Mouse (Mus musculus) midbrain, embryonic 12.5 days (tissue): ENCODE measurements around the gene 4933424G06Rik. TPM values are rescaled to one million over a fixed set of nuclear protein-coding genes. Genes with fewer than 3 reads are reported as not detected.

Source experiments
- ATAC-seq: fragments of 200-750 bp; cut with Nextera tagmentation; 2 replicates; pipeline ENCODE4 v1.8.0; 2017; ENCODE audit warnings: low read depth, moderate TSS enrichment, moderate library complexity; ENCODE audit not compliant: low FRiP score
- H3K27ac ChIP-seq: fragments of 300-500 bp; sonication (generic); replicated peaks from 2 replicates; pipeline ENCODE4 v1.5.1; 2016; ENCODE audit warnings: mild to moderate bottlenecking
- H3K27me3 ChIP-seq: fragments of 300-500 bp; sonication (generic); 2 replicates; pipeline ENCODE4 v1.6.1; 2016; ENCODE audit warnings: mild to moderate bottlenecking
- H3K36me3 ChIP-seq: fragments of 300-500 bp; sonication (generic); 2 replicates; pipeline ENCODE4 v1.6.1; 2016
- H3K4me1 ChIP-seq: fragments of 300-500 bp; sonication (generic); 2 replicates; pipeline ENCODE4 v1.6.1; 2016
- H3K4me2 ChIP-seq: fragments of 300-500 bp; sonication (generic); replicated peaks from 2 replicates; pipeline ENCODE4 v1.6.1; 2016; ENCODE audit warnings: mild to moderate bottlenecking, moderate library complexity
- H3K4me3 ChIP-seq: fragments of 300-500 bp; sonication (generic); 2 replicates; pipeline ENCODE4 v1.5.1; 2016; ENCODE audit warnings: mild to moderate bottlenecking
- H3K9ac ChIP-seq: fragments of 300-500 bp; sonication (generic); replicated peaks from 2 replicates; pipeline ENCODE4 v1.6.1; 2016; ENCODE audit warnings: mild to moderate bottlenecking, moderate library complexity
- H3K9me3 ChIP-seq: fragments of 300-500 bp; sonication (generic); 2 replicates; pipeline ENCODE4 v1.6.1; 2016; ENCODE audit warnings: mild to moderate bottlenecking
- WGBS: fragments of 180-500 bp; shearing (Covaris S2); methylation state at CpG from one replicate; pipeline ENCODE4 v1.1.7; 2016; 5-methylcytosine and 5-hydroxymethylcytosine counted together
- polyA plus RNA-seq: library from polyadenylated mRNA; unstranded; fragments of >200 nt; fragmentation: Nextera tagmentation; extraction: Ambion mirVana; gene quantifications from 2 replicates; pipeline ENCODE4 v1.2.1, GENCODE M21; 2016

The 4933424G06Rik gene
- polyA plus RNA-seq, 1 experiment from 2014 or later: 0.27 TPM

GRCm38 (mm10) chr1:36784365-36785134 is 74.6 kb downstream of the 4933424G06Rik start:
- Histone ChIP-seq H3K4me3 (peak overlapping the region; percentile 44), H3K9me3 (no peaks in the 10 kb centered on the region; the same call in 1 of the 2 replicates), H3K4me1 (peaks cover 10% of the 10 kb centered on the region; the same call in 1 of the 2 replicates), H3K4me2 (peak overlapping the region; percentile 81), H3K36me3 (no peaks in the 10 kb centered on the region), H3K27ac (peak overlapping the region; percentile 39; the same call in 1 of the 2 replicates), H3K27me3 (no peaks in the 10 kb centered on the region; the same call in 1 of the 2 replicates), H3K9ac (peak overlapping the region; percentile 62)
- peak; percentile 55 for ATAC-seq
- WGBS: 3% methylated on average over 20 of the region's 20 CpGs

GRCm38 (mm10) chr1:36785238-36785641 is 75.3 kb downstream of the 4933424G06Rik start:
- ATAC-seq: peak; percentile 64
- peak overlapping the region; percentile 44 for H3K4me3 ChIP-seq
- no peaks in the 10 kb centered on the region for H3K36me3 ChIP-seq
- 3% methylated on average over 16 of the region's 16 CpGs for WGBS
- no peaks in the 10 kb centered on the region; the same call in 1 of the 2 replicates for H3K9me3 ChIP-seq
- peaks cover 10% of the 10 kb centered on the region; the same call in 1 of the 2 replicates for H3K4me1 ChIP-seq
- H3K27ac ChIP-seq: peak overlapping the region; percentile 39; the same call in 1 of the 2 replicates
- peak overlapping the region; percentile 81 for H3K4me2 ChIP-seq
- no peaks in the 10 kb centered on the region; the same call in 1 of the 2 replicates for H3K27me3 ChIP-seq
- peak overlapping the region; percentile 62 for H3K9ac ChIP-seq

GRCm38 (mm10) chr1:36786377-36786776 is 76.4 kb downstream of the 4933424G06Rik start:
- no peak overlapping the region for H3K27ac ChIP-seq
- H3K4me1 ChIP-seq: peaks cover 10% of the 10 kb centered on the region; the same call in 1 of the 2 replicates
- no peak for ATAC-seq
- WGBS: 96% methylated on average over 7 of the region's 7 CpGs
- peaks cover 9% of the 10 kb centered on the region; the same call in 1 of the 2 replicates for H3K36me3 ChIP-seq
- no peaks in the 10 kb centered on the region; the same call in 1 of the 2 replicates for H3K9me3 ChIP-seq
- H3K27me3 ChIP-seq: no peaks in the 10 kb centered on the region; the same call in 1 of the 2 replicates
- no peak overlapping the region for H3K4me3 ChIP-seq
- no peak overlapping the region for H3K9ac ChIP-seq
- no peak overlapping the region for H3K4me2 ChIP-seq

GRCm38 (mm10) chr1:36789416-36789815 is 79.5 kb downstream of the 4933424G06Rik start:
- no peak overlapping the region for H3K4me2 ChIP-seq
- H3K36me3 ChIP-seq: peaks cover 37% of the 10 kb centered on the region
- no peak overlapping the region for H3K9ac ChIP-seq
- ATAC-seq: no peak
- H3K27ac ChIP-seq: no peak overlapping the region
- no peaks in the 10 kb centered on the region; the same call in 1 of the 2 replicates for H3K27me3 ChIP-seq
- H3K4me1 ChIP-seq: peaks cover 10% of the 10 kb centered on the region; the same call in 1 of the 2 replicates
- H3K9me3 ChIP-seq: no peaks in the 10 kb centered on the region; the same call in 1 of the 2 replicates
- WGBS: 84% methylated on average over 8 of the region's 8 CpGs
- H3K4me3 ChIP-seq: no peak overlapping the region

- no peaks in the 10 kb centered on the region for H3K9me3 ChIP-seq
- H3K27ac ChIP-seq: no peak overlapping the region
- peaks cover 92% of the 10 kb centered on the region for H3K36me3 ChIP-seq
- H3K4me2 ChIP-seq: no peak overlapping the region
- no peak overlapping the region for H3K4me3 ChIP-seq
- 90% methylated on average over 7 of the region's 7 CpGs for WGBS
- no peaks in the 10 kb centered on the region for H3K27me3 ChIP-seq
- H3K4me1 ChIP-seq: no peaks in the 10 kb centered on the region
- no peak overlapping the region for H3K9ac ChIP-seq
- no peak for ATAC-seq
Observed at GRCm38 (mm10) chr1:36796711-36797110, 86.8 kb downstream of the 4933424G06Rik start.

GRCm38 (mm10) chr1:36797481-36797880 is 87.5 kb downstream of the 4933424G06Rik start:
- WGBS: 90% methylated on average over 10 of the region's 10 CpGs
- H3K9me3 ChIP-seq: no peaks in the 10 kb centered on the region
- H3K4me1 ChIP-seq: no peaks in the 10 kb centered on the region
- H3K36me3 ChIP-seq: peaks cover 93% of the 10 kb centered on the region
- no peak overlapping the region for H3K27ac ChIP-seq
- ATAC-seq: no peak
- H3K9ac ChIP-seq: no peak overlapping the region
- H3K4me3 ChIP-seq: no peak overlapping the region
- H3K4me2 ChIP-seq: no peak overlapping the region
- H3K27me3 ChIP-seq: no peaks in the 10 kb centered on the region

- Histone ChIP-seq H3K9me3 (no peaks in the 10 kb centered on the region), H3K27ac (no peak overlapping the region), H3K4me2 (no peak overlapping the region), H3K36me3 (peaks cover 87% of the 10 kb centered on the region), H3K4me3 (no peak overlapping the region), H3K9ac (no peak overlapping the region), H3K27me3 (no peaks in the 10 kb centered on the region), H3K4me1 (no peaks in the 10 kb centered on the region)
- 88% methylated on average over 3 of the region's 3 CpGs for WGBS
- no peak for ATAC-seq
Observed at GRCm38 (mm10) chr1:36800379-36801011, 90.5 kb downstream of the 4933424G06Rik start.

- Histone ChIP-seq H3K36me3 (peaks cover 87% of the 10 kb centered on the region), H3K9ac (no peak overlapping the region), H3K4me2 (no peak overlapping the region), H3K4me3 (no peak overlapping the region), H3K4me1 (no peaks in the 10 kb centered on the region), H3K27ac (no peak overlapping the region), H3K9me3 (no peaks in the 10 kb centered on the region), H3K27me3 (no peaks in the 10 kb centered on the region)
- ATAC-seq: no peak
- 87% methylated on average over 9 of the region's 9 CpGs for WGBS
Observed at GRCm38 (mm10) chr1:36804259-36804658, 94.3 kb downstream of the 4933424G06Rik start.

- Histone ChIP-seq H3K4me3 (no peak overlapping the region), H3K27ac (no peak overlapping the region), H3K4me1 (no peaks in the 10 kb centered on the region), H3K4me2 (no peak overlapping the region), H3K36me3 (peaks cover 87% of the 10 kb centered on the region), H3K9ac (no peak overlapping the region), H3K27me3 (no peaks in the 10 kb centered on the region), H3K9me3 (no peaks in the 10 kb centered on the region)
- ATAC-seq: no peak
- 94% methylated on average over 4 of the region's 4 CpGs for WGBS
Observed at GRCm38 (mm10) chr1:36804833-36805232, 94.9 kb downstream of the 4933424G06Rik start.

GRCm38 (mm10) chr1:36806181-36806905 is 96.4 kb downstream of the 4933424G06Rik start:
- 99% methylated on average over 7 of the region's 7 CpGs for WGBS
- no peak overlapping the region for H3K4me3 ChIP-seq
- no peaks in the 10 kb centered on the region for H3K9me3 ChIP-seq
- no peak overlapping the region for H3K27ac ChIP-seq
- no peaks in the 10 kb centered on the region for H3K4me1 ChIP-seq
- H3K4me2 ChIP-seq: no peak overlapping the region
- no peak for ATAC-seq
- no peak overlapping the region for H3K9ac ChIP-seq
- H3K36me3 ChIP-seq: peaks cover 90% of the 10 kb centered on the region
- H3K27me3 ChIP-seq: no peaks in the 10 kb centered on the region

- 81% methylated on average over 1 of the region's 1 CpGs for WGBS
- Histone ChIP-seq H3K9ac (no peak overlapping the region), H3K27ac (no peak overlapping the region), H3K27me3 (no peaks in the 10 kb centered on the region), H3K36me3 (peaks cover 90% of the 10 kb centered on the region), H3K9me3 (no peaks in the 10 kb centered on the region), H3K4me3 (no peak overlapping the region), H3K4me2 (no peak overlapping the region), H3K4me1 (no peaks in the 10 kb centered on the region)
- no peak for ATAC-seq
Observed at GRCm38 (mm10) chr1:36807086-36807485, 97.1 kb downstream of the 4933424G06Rik start.
